Mouse (Mus musculus) stomach, postnatal 0 days (tissue): ENCODE measurements around the gene Gm7138. TPM values are rescaled to one million over a fixed set of nuclear protein-coding genes. Genes with fewer than 3 reads are reported as not detected.
"Not testable (repeated sequence)": the region's sequence is repeated elsewhere in the genome, so short reads cannot be mapped to it uniquely, and the experiment has no call there.

Experiments used
- ATAC-seq: fragments of 200-750 bp; cut with Nextera tagmentation; 2 replicates; pipeline ENCODE4 v1.8.0; 2017; ENCODE audit not compliant: low FRiP score, low TSS enrichment
- DNase-seq: peaks from one replicate; pipeline ENCODE4 v3.0.0-alpha.2; 2016; ENCODE audit warnings: low spot score
- H3K27ac ChIP-seq: fragments of 300-500 bp; sonication (generic); replicated peaks from 2 replicates; pipeline ENCODE4 v1.5.1; 2014; ENCODE audit warnings: mild to moderate bottlenecking, control low read depth
- H3K27me3 ChIP-seq: fragments of 300-500 bp; sonication (generic); 2 replicates; pipeline ENCODE4 v1.6.1; 2014; ENCODE audit warnings: low read length; ENCODE audit not compliant: control insufficient read depth, insufficient read depth
- H3K36me3 ChIP-seq: fragments of 300-500 bp; sonication (generic); 2 replicates; pipeline ENCODE4 v1.6.1; 2014; ENCODE audit warnings: low read length, mixed read lengths; ENCODE audit not compliant: control insufficient read depth, insufficient read depth
- H3K4me1 ChIP-seq: fragments of 300-500 bp; sonication (generic); replicated peaks from 2 replicates; pipeline ENCODE4 v1.6.1; 2014; ENCODE audit warnings: antibody characterized with exemption; ENCODE audit not compliant: control insufficient read depth, insufficient read depth
- H3K4me2 ChIP-seq: fragments of 300-500 bp; sonication (generic); replicated peaks from 2 replicates; pipeline ENCODE4 v1.6.1; 2014; ENCODE audit warnings: low read depth, mild to moderate bottlenecking, control low read depth, moderate library complexity
- H3K4me3 ChIP-seq: fragments of 300-500 bp; sonication (generic); 2 replicates; pipeline ENCODE4 v1.5.1; 2014; ENCODE audit warnings: low read depth, low read length, control low read depth
- H3K9ac ChIP-seq: fragments of 300-500 bp; sonication (generic); 2 replicates; pipeline ENCODE4 v1.6.1; 2014; ENCODE audit warnings: mild to moderate bottlenecking, low read length, control low read depth, mixed read lengths
- H3K9me3 ChIP-seq: fragments of 300-500 bp; sonication (generic); 2 replicates; pipeline ENCODE4 v1.6.1; 2016; ENCODE audit warnings: low read length; ENCODE audit not compliant: control insufficient read depth
- CTCF ChIP-seq: IDR thresholded peaks from 2 replicates; pipeline ENCODE4 v1.5.1; 2016; ENCODE audit warnings: antibody characterized with exemption, low read depth, mild to moderate bottlenecking, moderate library complexity
- EP300 ChIP-seq: optimal IDR thresholded peaks from 2 replicates; pipeline ENCODE3; 2016; ENCODE audit warnings: antibody characterized with exemption
- WGBS: fragments of 180-500 bp; shearing (Covaris S2); extraction: QIAGEN DNeasy Blood & Tissue Kit; methylation state at CpG from one replicate; pipeline ENCODE4 v1.1.7; 2014; 5-methylcytosine and 5-hydroxymethylcytosine counted together
- polyA plus RNA-seq: library from polyadenylated mRNA; unstranded; fragments of >200 nt; fragmentation: Nextera tagmentation; extraction: Ambion mirVana; gene quantifications from 2 replicates; pipeline ENCODE4 v1.2.1, GENCODE M21; 2015

Gm7138 gene
- polyA plus RNA-seq, 1 experiment from 2014 or later: not detected

DNA sequence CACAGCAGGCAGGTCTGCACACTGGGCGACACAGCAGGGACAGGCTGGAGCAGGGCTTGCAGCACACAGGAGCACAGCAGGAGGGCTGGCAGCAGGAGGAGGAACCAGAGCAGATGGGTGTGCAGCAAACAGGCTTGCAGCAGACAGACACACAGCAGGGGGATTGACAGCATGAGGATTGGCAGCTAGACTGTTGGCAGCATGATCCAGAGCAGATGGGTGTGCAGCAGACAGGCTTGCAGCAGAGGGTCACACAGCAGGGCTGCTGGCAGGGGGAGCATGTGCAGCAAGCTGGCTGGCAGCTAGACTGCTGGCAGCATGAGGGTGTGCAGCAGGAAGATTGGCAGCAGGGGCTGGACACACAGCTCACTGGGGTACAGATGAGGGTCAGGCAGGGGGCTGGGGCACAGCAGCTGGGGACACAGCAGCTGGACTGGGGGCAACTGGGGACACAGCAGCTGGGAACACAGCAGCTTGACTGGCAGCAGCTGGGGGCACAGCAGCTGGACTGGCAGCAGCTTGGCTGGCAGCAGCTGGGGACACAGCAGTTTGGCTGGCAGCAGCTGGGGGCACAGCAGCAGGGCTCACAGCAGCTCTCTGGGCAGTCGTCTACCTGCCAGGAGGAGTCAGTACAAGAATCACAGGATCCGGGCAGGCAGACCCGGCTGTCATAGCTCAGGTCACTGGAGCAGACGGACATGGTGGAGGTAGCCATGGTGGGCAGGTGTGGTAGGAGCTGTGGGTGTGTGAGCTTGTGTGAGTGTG is 34.6 kb downstream of the Gm7138 start, which contains the start of gene Gm18596:
Gene Gm18596 (minus strand): TSS at position 715 of the 765 bp plus-strand sequence.
- WGBS: 72% methylated on average over 4 of the region's 5 CpGs
- H3K27ac ChIP-seq, H3K4me3 ChIP-seq, H3K27me3 ChIP-seq, H3K36me3 ChIP-seq, DNase-seq, H3K9me3 ChIP-seq, H3K4me1 ChIP-seq, H3K4me2 ChIP-seq, H3K9ac ChIP-seq, ATAC-seq: not testable (repeated sequence)

- H3K27me3 ChIP-seq: no peaks in the 10 kb centered on the region
- no peaks in the 10 kb centered on the region for H3K4me1 ChIP-seq
- no peak overlapping the region for H3K4me3 ChIP-seq
- H3K27ac ChIP-seq: no peak overlapping the region
- no peak for ATAC-seq
- 0 out of 2 replicates have a peak, but pooled peaks cover 5% of the 10 kb centered on the region for H3K9me3 ChIP-seq
- no peak overlapping the region for H3K9ac ChIP-seq
- WGBS: 85% methylated on average over 4 of the region's 4 CpGs
- no peak for TF ChIP-seq CTCF
- DNase-seq: no peak
- H3K36me3 ChIP-seq: no peaks in the 10 kb centered on the region
- H3K4me2 ChIP-seq: no peak overlapping the region
These were observed 37.8 kb downstream of the Gm7138 start for GRCm38 (mm10) chr10:77738929-77739328.

DNA sequence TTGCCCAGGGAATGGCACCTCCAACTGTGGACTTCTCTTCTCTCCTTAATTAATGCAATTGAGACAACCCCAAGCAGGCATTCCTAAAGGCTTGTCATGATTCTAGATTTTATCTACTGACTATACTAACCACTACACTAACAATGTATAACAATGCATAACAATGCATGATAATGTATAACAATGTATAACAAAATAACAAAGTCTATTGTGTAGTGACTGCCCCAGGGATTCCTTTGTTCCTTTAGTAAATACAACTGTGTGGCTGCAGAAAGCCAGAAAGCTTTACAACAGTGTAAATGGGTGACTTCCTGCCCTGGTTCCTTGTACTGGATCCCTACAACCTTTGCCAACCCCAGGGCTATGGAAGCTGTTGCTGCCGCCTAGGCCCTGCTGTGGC is 40.8 kb downstream of the Gm7138 start:
- TF ChIP-seq EP300: no peak
- no peak for TF ChIP-seq CTCF
- Histone ChIP-seq H3K9me3 (0 out of 2 replicates have a peak, but pooled peaks cover 5% of the 10 kb centered on the region), H3K4me3 (no peak overlapping the region), H3K4me1 (no peaks in the 10 kb centered on the region), H3K36me3 (no peaks in the 10 kb centered on the region), H3K27ac (no peak overlapping the region), H3K9ac (no peak overlapping the region), H3K27me3 (no peaks in the 10 kb centered on the region), H3K4me2 (no peak overlapping the region)
- 93% methylated on average over 1 of the region's 1 CpGs for WGBS
- no peak for DNase-seq
- no peak for ATAC-seq

GRCm38 (mm10) chr10:77729241-77729640 is 47.5 kb downstream of the Gm7138 start:
- TF ChIP-seq CTCF (peak; percentile 56), EP300 (no peak)
- H3K4me3 ChIP-seq: no peak overlapping the region
- no peaks in the 10 kb centered on the region for H3K9me3 ChIP-seq
- H3K4me1 ChIP-seq: no peaks in the 10 kb centered on the region
- ATAC-seq (no peak), DNase-seq (no peak)
- no peaks in the 10 kb centered on the region for H3K27me3 ChIP-seq
- H3K36me3 ChIP-seq: no peaks in the 10 kb centered on the region
- H3K9ac ChIP-seq: no peak overlapping the region
- no peak overlapping the region for H3K4me2 ChIP-seq
- no peak overlapping the region for H3K27ac ChIP-seq
- 45% methylated on average over 4 of the region's 4 CpGs for WGBS

- Histone ChIP-seq H3K27ac (no peak overlapping the region), H3K4me1 (no peaks in the 10 kb centered on the region), H3K4me2 (no peak overlapping the region), H3K27me3 (no peaks in the 10 kb centered on the region), H3K9ac (no peak overlapping the region), H3K4me3 (no peak overlapping the region), H3K9me3 (no peaks in the 10 kb centered on the region), H3K36me3 (no peaks in the 10 kb centered on the region)
- DNase-seq: no peak
- WGBS: 52% methylated on average over 4 of the region's 4 CpGs
- ATAC-seq: no peak
- TF ChIP-seq EP300 (no peak), CTCF (peak; percentile 47)
These were observed 48.5 kb downstream of the Gm7138 start for GRCm38 (mm10) chr10:77728280-77728679.

Other genes starting within 250 kb of the Gm7138 start
- 1.3 TPM in 2 replicates for gene Itgb2, start 246.7 kb downstream of the Gm7138 start, polyA plus RNA-seq
- gene Pttg1ip, start 195.2 kb downstream of the Gm7138 start, polyA plus RNA-seq: 278 and 317 TPM in 2 replicates
- 232 and 239 TPM in 2 replicates for gene Sumo3, start 170.8 kb downstream of the Gm7138 start, polyA plus RNA-seq
- gene Gm49325, start 170.7 kb downstream of the Gm7138 start, polyA plus RNA-seq: 12.6 and 17.3 TPM in 2 replicates
- 53.8 and 54.5 TPM in 2 replicates for gene Ube2g2, start 154.7 kb downstream of the Gm7138 start, polyA plus RNA-seq
- 0.67 and 0.74 TPM in 2 replicates for gene Tspear, start 90.4 kb downstream of the Gm7138 start, polyA plus RNA-seq
- gene Gm19402, start 86.2 kb downstream of the Gm7138 start, polyA plus RNA-seq: not detected in 2 replicates
- gene Gm9508, start 79.7 kb downstream of the Gm7138 start, polyA plus RNA-seq: not detected in 2 replicates
- gene Gm10272, start 70.3 kb downstream of the Gm7138 start, polyA plus RNA-seq: not detected in 2 replicates
- gene Gm10024, start 65.5 kb downstream of the Gm7138 start, polyA plus RNA-seq: 0.18 TPM in 1 of 2 replicates, not detected in the other
- gene Gm10142, start 61.1 kb downstream of the Gm7138 start, polyA plus RNA-seq: 0.56 and 0.64 TPM in 2 replicates
- gene Krtap12-1, start 56.3 kb downstream of the Gm7138 start, polyA plus RNA-seq: 3.2 and 4.5 TPM in 2 replicates
- gene Gm10100, start 50.5 kb downstream of the Gm7138 start, polyA plus RNA-seq: not detected in 2 replicates
- gene Gm18596, start 34.3 kb downstream of the Gm7138 start, polyA plus RNA-seq: not detected in 2 replicates
- not detected in 2 replicates for gene Gm9736, start 25.6 kb downstream of the Gm7138 start, polyA plus RNA-seq
- gene Gm3233, start 17.3 kb downstream of the Gm7138 start, polyA plus RNA-seq: not detected in 2 replicates
- not detected in 2 replicates for gene Gm3238, start 5.6 kb downstream of the Gm7138 start, polyA plus RNA-seq
- gene Gm3250, start 5.6 kb upstream of the Gm7138 start, polyA plus RNA-seq: not detected in 2 replicates
- not detected in 2 replicates for gene Gm7137, start 11.3 kb upstream of the Gm7138 start, polyA plus RNA-seq
- gene Gm9639, start 18.1 kb upstream of the Gm7138 start, polyA plus RNA-seq: not detected in 2 replicates
- not detected in 2 replicates for gene Gm19668, start 22.2 kb upstream of the Gm7138 start, polyA plus RNA-seq
- gene Gm9507, start 34.9 kb upstream of the Gm7138 start, polyA plus RNA-seq: not detected in 2 replicates
- not detected in 2 replicates for gene Gm2696, start 37.7 kb upstream of the Gm7138 start, polyA plus RNA-seq
- gene Krtap10-4, start 50.2 kb upstream of the Gm7138 start, polyA plus RNA-seq: not detected in 2 replicates
- gene Krtap10-10, start 59.0 kb upstream of the Gm7138 start, polyA plus RNA-seq: not detected in 2 replicates
- gene Gm36176, start 69.9 kb upstream of the Gm7138 start, polyA plus RNA-seq: not detected in 2 replicates
- gene Gm10318, start 75.9 kb upstream of the Gm7138 start, polyA plus RNA-seq: not detected in 2 replicates
- gene Gm3285, start 85.0 kb upstream of the Gm7138 start, polyA plus RNA-seq: not detected in 2 replicates
- gene Lrrc3, start 125.6 kb upstream of the Gm7138 start, polyA plus RNA-seq: 3.3 and 3.6 TPM in 2 replicates
- gene Trpm2, start 193.6 kb upstream of the Gm7138 start, polyA plus RNA-seq: 0.61 and 0.85 TPM in 2 replicates
- 16.1 and 18.8 TPM in 2 replicates for gene 1810043G02Rik, start 201.6 kb upstream of the Gm7138 start, polyA plus RNA-seq
- 82.4 and 86.1 TPM in 2 replicates for gene Pfkl, start 233.1 kb upstream of the Gm7138 start, polyA plus RNA-seq